Mouse (Mus musculus) left cerebral cortex, adult 8-10 months (tissue): ENCODE measurements around the gene Dip2b. TPM values are rescaled to one million over a fixed set of nuclear protein-coding genes. Genes with fewer than 3 reads are reported as not detected.
A peak's percentile ranks its signal among the peaks of the same experiment; 100 is the strongest.

Experiments
- DNase-seq, 2 experiments: peaks; one replicate each; pipeline ENCODE4 v3.0.0; 2022; ENCODE audit warnings: low spot score in 2 of 2
- total RNA-seq, 4 experiments: library from RNA; stranded (reverse); gene quantifications; 2 replicates each; pipeline ENCODE4 v1.2.4; 2022

Dip2b gene
- total RNA-seq, 4 experiments from 2014 or later = 61.2 to 64.7 (median 62.8) TPM

DNA sequence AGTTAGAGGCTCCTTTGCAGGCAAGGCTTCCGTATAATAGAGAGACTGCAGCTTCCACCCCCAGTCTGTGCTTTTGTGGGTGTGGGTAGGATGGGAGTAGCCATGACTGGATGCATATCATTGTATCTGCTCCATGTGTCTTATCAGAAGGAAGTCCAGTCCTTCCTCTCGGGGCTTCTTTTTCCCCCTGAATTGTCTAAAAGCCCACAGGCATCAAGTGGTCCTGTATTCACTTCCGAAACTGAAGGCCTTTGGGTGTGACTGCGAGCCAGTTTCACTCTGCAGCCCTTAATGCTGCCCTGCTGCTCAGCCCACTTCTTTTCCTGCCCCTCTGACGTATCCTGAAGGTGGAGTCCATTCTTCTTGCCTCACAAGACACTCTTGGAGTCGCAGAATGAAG lies 86.8 kb downstream of the Dip2b start:
- no peak for DNase-seq

DNA sequence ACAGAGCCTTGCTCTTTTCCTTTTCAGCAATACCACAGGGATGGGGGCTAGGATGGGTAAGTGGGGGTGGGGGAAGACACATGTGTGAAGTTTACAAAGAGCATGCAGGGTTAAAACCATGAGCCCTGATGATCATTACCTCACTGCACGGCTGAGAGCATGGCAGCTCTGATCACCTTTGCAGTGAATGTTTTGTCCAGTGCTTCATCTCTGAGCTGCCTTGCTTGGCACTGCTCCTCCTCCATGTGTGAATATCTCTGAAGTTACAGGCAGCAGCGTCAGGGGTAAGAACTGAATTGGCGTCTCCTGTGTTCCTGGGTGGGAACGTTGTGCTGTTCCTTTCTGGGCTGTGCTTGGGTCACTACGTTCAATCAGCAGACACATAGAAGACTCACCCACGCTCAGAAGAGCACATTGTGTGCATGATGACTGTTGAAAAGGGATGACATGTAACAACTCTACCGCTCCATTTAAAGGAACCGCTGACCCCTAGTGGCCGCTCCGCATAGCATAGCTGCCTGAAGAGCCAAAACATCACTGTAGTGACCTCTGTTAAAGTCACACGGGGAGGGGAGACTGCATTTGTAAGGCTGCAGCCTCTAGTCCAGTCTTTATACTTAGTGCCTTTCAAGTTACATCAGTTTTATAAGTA lies 88.1 kb downstream of the Dip2b start:
- DNase-seq = peak; percentile 63 to 74

DNA sequence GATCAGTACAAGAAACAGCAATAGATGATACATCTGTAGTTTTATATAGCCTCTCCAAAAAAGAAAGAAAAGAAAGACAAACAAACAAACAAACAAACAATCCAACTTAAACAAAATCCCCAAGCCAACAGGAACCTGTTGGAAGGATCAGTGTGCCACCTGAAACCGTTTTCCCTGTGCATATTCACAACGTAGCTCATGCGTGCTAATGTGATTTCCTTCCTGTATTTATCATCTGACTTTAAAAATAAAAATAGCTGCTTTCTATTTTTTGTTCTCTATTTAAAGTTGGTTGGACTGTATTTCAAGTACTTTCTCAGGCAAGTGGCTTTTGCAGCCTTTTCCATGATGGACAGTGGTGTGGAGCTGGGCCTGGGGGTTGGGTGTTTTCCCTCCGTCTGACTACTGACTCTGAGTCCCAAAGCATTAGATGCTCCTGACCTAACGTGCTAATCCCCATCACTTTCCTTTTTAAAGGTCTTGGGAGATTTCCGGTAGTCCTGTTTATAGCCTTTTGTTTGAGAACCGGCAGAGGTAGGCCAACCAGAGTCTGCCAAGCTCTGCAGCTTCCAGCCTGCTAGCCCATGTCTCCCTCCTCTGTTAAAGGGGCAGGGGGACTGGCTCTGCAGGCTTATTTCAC lies 90.8 kb downstream of the Dip2b start:
- DNase-seq = no peak

DNA sequence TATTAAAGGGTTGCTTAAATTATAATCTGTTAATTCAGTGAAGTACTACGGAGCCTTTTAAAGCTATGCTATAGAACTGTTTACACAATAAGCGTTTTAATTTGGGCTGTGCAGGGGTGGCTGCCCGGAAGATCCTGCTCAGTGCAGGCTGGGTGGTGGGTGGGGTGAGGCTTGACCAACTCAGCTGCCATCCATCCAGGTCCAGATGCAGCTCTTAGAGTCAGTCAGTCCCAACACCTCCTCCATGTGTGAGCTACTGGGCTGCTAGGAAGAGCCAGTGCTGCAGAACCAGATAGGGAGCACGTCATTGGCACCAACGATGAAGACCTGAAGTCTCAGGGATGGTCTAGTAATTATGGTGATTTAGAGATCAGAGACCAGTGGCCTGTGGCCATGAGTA lies 101.2 kb downstream of the Dip2b start:
- peak in 1 of 2 experiments; percentile 44 for DNase-seq

DNA sequence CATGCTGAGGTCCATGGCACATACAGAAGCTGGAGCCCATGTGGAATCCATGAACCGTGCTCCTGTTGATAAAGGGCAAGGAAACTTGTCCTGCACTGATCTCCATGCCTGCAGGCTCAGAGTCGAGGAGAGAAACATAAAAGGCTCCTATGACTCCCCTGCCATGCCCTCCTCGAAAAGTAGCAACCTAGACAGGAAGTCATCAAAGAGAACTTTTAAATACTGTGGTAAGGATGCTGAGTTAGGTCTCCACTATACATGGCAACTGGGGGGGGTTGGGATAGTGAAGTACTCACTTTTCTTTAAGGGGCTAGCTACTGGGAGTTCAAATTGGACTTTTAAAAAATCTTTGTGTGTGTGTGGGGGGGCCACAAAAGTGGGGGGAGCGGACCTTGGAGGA lies 102.0 kb downstream of the Dip2b start:
- no peak for DNase-seq

DNA sequence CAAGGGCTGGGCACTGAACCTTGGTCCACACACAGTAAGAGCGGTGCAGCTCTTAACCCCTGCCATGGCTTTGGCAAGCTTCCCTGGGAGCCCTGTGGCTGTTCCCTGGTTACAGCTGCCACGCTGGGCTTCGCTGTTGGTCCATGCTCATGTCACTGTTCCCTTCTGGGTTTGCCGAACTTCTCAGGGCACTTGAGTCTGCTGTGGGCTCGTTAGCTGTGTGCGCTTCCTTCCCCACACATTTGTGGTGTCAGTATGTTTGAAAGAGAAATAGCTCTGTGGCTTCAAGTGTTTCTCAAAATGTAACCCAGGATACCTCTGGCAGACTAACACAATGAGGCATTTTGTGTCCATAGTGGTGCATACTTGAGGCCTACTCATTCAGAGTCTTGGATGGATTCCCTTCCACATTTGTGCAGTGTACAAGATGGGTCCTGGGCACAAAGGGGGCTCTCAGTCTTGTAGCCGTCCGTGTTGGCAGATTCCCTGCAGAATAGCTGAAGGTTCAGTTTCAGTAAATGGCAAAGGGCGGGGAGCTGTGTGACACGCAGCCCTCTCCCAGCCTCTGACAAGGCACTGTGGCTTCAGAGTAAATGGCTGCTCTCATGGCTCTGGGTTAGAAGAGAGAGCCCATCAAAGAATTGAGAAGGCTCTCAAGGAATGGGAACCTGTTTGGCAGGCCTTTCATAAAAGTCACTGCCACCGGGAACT lies 104.8 kb downstream of the Dip2b start:
- peak in 1 of 2 experiments; percentile 53 for DNase-seq

DNA sequence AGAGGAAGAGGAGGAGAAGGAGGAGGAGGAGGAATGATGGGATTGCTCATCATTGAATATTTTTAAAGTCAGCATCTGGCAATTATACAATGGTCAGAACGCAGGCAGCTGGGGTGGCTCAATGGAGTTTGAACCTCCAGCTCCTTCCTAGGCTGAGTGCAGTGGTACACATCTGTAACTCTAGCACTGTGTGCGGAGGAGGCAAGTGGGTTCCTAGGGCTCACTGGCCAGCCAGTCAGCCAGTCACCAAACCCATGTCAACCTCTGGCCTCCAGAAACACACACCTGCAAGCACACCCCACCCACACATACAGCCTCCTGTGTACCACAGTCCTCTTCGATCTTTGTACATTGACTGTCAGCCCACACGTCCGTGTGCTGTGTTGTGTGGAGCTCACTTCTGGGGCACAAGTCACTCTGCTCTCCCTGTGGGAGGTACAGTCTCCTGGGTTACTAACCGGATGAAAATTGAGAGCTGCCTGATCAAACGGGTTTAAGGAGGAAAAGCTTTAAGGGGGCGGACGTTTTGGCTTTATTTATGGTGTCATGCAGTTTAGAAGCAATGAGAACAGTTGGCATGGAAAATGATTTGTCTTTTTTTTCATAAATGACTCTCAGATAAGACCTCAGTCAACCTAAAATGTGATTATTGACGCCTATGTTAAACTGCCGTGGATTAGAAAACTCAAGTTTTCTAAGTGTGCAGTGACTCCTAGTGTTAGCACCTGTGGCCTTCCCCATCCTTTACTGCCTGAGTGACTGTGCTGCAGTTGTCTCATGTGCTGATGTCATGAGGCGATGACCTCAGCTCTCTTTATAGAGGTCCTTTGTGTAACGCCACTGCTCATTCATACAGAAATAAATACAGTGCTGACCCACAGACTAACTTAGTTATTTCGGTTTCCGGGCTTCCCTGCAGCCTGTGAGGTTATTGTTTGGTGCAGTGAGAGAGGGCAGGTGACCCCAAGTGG lies 106.7 kb downstream of the Dip2b start:
- peak in 1 of 2 experiments; percentile 44 for DNase-seq

DNA sequence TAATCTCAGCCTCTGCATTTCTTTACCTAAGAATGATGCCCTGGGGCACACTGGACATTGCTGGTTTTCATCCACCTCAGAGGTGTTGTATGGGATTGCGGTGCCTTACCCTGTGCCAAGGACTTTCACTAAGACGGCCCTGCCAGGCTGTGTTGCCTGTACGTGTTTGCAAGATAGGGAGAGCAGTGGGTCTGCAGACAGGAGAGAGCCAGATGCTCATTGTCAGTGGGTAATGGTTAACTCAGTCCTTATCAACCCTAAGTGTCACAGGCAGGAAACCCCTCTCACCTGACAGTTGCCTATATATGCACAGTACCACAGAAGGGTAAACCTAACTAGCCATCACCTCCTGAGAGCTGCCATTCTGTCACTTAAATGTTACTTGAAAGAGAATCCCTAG lies 107.5 kb downstream of the Dip2b start:
- no peak for DNase-seq

DNA sequence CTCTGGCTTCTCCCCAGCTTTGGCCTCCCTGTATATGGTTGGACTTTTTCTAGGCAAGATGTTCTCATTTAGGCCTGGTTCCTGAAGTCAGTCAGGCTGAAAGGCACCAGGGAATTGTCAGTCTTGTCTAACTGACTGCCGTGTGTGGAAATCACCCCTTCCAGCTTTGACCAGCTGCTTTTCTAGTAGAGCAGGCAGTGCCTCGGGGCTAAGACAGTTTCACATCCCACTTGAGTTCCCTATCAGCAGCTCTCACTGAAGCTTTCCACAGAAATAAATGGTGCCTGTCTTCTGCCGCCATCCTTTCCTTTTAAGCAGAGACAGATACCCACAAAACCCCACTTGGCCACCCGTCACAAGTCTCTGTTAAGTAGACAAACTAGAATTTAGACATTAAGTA lies 112.1 kb downstream of the Dip2b start:
- DNase-seq = no peak

DNA sequence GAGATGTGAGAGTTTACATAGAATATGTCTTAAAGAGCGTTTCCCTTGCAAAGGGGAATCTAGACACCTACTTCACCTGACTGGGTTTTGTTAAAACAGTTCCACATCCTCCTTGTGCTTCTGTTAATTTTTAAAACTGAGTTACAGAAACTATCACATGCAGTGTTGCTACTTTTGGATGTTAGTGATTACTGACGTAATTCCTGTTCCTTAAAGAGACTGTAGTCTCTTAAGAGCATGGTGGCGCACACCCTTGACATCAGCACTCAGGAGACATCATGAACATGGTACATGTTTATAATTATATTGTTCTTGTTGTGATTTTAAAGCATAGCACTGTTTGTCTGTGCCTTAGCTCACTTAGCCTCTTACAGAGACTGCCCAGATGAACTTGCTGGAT lies 113.9 kb downstream of the Dip2b start:
- no peak for DNase-seq

DNA sequence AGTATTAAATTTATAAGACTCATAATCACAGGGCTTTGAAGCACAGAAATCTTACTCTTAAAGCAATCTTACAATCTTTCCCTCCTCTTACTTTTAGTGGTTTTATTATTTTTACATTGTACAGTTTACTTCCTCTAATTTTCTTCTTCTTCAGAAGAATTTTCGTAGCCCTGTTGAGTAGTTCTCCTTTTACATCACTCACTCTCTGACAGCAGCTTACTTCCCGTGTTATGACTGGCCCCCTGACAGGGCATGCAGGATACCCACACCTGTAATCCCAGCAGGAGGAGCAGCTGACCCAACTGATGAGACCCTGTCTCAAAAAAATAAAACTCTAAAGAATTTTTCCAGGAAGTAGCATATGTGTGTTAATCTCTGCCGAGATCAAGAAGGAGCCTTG lies 114.6 kb downstream of the Dip2b start:
- DNase-seq = no peak

DNA sequence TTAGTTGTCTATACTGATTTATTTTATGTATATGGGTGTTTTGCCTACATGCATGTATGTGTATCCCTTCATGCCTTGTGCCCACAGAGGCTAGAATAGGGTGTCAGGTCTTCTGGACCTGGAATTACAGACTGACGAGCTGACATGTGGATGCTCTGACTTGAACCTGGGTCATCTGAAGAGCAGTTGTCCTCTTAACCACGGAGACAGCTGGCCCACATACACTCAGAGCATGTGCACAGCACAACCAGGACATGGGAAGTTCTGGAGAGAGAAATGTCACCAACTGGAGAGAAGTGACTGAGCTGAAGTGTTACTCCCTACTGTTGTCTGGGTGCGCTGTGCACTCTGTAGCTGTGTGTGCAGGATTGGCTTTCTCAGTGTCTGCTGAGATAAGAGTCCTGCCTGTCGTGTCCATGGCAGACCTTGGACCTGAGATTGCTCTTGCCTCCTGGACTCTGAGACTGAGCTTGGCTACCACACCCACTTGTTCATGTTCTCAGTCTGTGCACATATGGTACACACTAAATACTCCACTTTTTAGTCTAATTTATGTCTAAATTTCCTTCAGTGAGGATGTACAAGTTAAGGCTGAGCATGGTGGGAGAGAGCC lies 117.7 kb downstream of the Dip2b start:
- DNase-seq = no peak

DNA sequence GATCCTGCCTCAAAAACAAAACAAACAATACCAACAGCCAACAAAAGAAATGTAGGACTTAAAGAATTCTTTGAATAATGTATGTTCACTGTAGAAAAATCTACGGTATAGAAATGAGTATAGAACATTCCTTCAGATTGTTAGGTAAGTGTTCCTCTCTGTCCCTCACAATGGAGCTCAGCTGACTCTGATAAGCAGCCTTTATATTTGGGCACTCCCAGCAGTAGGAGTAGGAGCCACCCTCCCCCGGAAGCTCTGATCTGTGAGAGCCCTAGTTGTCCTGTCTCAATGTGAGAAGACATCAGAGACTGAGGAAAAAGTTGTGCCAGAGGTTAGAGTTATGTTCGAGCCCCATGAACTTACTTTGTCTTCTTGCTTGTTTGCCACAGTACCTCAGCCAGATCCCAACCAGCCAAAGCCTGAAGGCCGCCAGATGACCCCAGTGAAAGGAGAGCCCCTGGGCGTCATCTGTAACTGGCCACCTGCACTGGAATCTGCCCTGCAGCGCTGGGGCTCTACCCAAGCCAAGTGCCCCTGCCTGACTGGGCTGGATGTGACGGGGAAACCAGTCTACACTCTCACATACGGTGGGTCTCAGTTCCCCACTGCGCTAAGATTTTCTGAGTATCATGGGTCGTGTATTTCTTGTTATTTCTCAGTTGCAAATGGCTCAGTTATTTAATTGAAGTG lies 118.5 kb downstream of the Dip2b start:
- DNase-seq = no peak

DNA sequence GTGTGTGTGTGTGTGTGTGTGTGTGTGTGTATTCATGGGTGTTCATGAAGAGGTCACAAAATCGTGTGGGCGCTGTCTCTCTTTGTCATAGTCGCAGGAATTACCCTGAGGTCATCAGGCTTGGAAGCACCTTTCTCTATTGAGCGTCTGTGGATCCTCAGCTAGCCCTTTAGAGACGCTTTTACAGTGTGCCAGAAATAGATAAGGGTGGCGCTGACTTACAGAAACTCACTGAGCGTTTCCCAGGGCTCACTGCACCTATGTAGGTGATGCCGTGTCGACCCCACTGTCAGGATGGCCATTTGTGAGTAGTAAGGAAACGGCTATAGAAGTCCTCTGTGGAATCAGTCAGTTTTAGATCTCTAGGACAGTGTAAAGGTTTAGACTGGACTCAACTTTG lies 120.5 kb downstream of the Dip2b start:
- no peak for DNase-seq

DNA sequence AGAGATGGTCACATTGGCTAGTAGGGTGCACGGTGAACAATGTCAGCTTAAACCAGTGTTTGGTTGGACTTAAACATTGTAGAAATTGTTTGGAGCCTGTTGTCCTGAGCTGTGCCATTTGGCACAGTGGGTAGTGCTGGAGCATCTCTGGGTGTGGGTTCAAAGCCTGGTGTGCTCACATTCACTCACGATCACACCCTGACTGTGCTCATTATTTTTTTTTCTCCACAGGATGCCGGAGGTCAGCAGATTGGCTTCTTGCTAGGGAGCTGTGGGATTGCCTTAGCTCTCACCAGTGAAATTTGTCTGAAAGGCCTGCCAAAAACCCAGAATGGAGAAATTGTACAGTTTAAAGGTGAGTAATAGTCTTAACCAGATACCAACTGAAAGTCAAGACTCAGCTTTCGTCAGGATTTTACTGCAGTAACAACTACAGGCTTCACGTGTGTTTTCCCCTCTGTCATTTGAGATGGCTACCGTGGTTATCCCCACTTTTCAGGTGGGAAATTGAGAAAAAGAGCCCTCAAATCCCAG lies 123.3 kb downstream of the Dip2b start:
- DNase-seq = no peak

DNA sequence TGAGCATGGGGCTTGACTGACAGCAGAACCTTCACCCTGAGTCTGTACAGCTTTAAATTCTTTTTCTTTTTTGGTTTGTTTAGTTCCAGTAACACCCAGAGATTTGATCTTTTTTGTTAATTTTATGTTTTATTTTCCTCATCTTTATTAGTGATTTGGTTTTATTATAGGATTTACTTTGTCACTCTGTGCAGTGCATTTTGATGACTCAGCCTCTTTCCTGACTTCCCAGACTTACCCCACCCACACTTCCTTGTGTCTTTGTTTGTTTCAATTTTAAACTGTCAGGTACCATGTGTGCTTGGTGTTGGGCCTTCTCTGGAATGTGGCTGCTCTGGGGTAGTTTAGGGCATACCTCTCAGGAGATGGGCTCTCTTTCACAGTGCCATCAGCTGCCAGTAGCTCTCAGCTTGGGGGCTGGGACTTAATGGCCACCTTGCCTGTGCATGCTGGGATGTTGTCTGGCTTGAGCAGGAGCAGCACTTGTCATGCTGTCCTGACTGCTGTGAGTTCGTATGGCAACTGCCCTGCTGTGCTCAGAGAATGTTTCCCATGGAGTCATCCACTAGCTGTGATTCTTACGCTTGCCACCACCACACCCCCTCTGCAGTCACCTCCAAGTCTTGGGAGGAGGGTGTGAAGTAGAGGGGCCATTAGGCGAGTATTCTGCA lies 125.1 kb downstream of the Dip2b start:
- no peak for DNase-seq

DNA sequence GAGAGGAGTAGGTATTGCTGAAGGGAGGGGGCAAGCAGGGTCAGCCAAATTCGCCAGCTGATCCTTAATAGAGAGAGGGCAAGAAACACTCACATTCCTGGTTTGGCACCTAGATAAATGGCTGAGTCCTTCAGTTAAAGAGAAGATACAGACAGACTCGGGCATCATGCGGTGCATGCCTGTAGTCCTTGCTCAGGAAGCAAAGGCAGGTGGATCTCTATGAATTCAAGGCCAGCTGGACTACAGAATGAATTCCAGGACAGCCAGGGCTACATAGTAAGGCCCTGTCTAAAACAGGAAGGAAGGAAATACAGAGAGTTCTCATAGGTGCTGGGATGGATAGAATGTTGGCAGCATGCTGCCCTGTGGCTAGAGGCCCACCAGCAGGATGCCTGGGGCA lies 128.0 kb downstream of the Dip2b start:
- DNase-seq = no peak

DNA sequence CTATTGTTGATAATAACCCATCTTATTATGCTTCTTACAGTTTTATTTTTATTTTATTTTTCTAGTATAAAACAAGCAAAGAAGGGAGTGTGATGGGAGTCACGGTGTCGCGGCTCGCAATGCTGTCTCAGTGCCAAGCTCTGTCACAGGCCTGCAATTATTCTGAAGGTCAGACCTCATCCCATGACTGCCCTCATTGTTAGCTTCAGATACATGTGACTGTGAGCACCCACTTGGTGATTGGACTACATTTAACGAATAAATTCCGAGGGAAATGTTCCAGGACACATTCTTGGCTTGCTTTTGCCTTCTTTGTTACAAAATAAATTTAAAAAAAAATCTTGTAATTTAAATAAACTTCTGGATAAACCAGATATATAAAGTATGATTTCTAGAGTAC lies 129.3 kb downstream of the Dip2b start:
- peak in 1 of 2 experiments; percentile 48 for DNase-seq

DNA sequence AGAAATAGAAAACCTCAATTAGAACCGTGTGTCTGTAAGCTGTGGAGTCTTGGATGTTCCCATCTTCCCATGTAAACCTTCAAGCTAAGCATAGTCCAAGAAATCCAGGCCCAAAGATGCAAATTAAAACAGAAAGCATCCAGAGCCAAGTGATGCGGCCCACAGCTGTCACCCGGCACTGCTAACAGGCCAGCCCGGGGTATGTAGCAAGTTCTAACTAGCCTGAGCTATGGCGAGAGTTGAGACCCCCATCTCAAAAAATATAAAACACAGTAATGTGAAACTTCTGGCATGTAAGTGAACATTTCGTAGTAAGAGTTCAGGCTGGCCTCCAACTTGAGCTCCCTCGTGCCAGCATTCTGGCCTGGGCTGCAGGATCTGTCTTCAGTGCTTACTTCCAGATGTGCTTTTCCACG lies 129.7 kb downstream of the Dip2b start:
- DNase-seq = no peak

DNA sequence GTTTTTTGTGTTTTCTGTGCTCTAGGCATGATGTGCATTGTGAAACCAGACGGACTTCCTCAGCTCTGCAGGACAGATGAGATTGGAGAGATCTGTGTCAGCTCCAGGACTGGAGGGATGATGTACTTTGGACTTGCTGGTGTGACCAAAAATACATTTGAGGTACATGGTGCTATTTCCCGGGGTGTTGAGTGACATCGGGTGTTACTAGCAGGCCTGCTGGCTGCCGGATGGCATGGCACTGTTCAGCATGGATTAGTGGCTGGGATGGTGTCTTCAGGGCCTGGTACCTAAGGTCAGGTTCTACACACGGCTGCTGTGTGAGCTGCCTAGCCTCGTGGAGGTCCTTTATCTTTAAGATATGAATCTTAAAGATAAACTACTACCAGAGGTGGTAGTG lies 136.7 kb downstream of the Dip2b start:
- DNase-seq = no peak
